Mouse (Mus musculus) stomach, embryonic 16.5 days (tissue): ENCODE measurements around the gene Paf1. TPM values are rescaled to one million over a fixed set of nuclear protein-coding genes. Genes with fewer than 3 reads are reported as not detected.

Experiments
- ATAC-seq: fragments of 200-750 bp; cut with Nextera tagmentation; 2 replicates; pipeline ENCODE4 v1.8.0; 2017; ENCODE audit warnings: moderate number of reproducible peaks, moderate TSS enrichment; ENCODE audit not compliant: insufficient read depth, low FRiP score
- H3K27ac ChIP-seq: fragments of 300-500 bp; sonication (generic); 2 replicates; pipeline ENCODE4 v1.5.1; 2014; ENCODE audit warnings: low read length
- H3K27me3 ChIP-seq: fragments of 300-500 bp; sonication (generic); 2 replicates; pipeline ENCODE4 v1.6.1; 2014; ENCODE audit warnings: low read length, control low read depth, mixed read lengths; ENCODE audit not compliant: control insufficient read depth, insufficient read depth
- H3K36me3 ChIP-seq: fragments of 300-500 bp; sonication (generic); 2 replicates; pipeline ENCODE4 v1.6.1; 2014; ENCODE audit warnings: low read length; ENCODE audit not compliant: control insufficient read depth, insufficient read depth
- H3K4me1 ChIP-seq: fragments of 300-500 bp; sonication (generic); 2 replicates; pipeline ENCODE4 v1.6.1; 2014; ENCODE audit warnings: low read length, control low read depth, mixed read lengths; ENCODE audit not compliant: control insufficient read depth, insufficient read depth
- H3K4me2 ChIP-seq: fragments of 300-500 bp; sonication (generic); 2 replicates; pipeline ENCODE4 v1.6.1; 2014; ENCODE audit warnings: low read depth, low read length, mixed read lengths
- H3K4me3 ChIP-seq: fragments of 300-500 bp; sonication (generic); replicated peaks from 2 replicates; pipeline ENCODE4 v1.5.1; 2014; ENCODE audit warnings: mild to moderate bottlenecking, low read length
- H3K9ac ChIP-seq: fragments of 300-500 bp; sonication (generic); 2 replicates; pipeline ENCODE4 v1.6.1; 2014; ENCODE audit warnings: low read length
- H3K9me3 ChIP-seq: fragments of 300-500 bp; sonication (generic); replicated peaks from 2 replicates; pipeline ENCODE4 v1.6.1; 2016; ENCODE audit warnings: low read length, control low read depth; ENCODE audit not compliant: control insufficient read depth
- WGBS: fragments of 180-500 bp; shearing (Covaris S2); extraction: QIAGEN DNeasy Blood & Tissue Kit; methylation state at CpG from one replicate; pipeline ENCODE4 v1.1.7; 2014; 5-methylcytosine and 5-hydroxymethylcytosine counted together
- polyA plus RNA-seq: library from polyadenylated mRNA; unstranded; fragments of >200 nt; fragmentation: Nextera tagmentation; extraction: Ambion mirVana; gene quantifications from 2 replicates; pipeline ENCODE4 v1.2.1, GENCODE M21; 2015

Paf1 gene
- polyA plus RNA-seq, 1 experiment from 2014 or later, result 84.3 TPM

DNA sequence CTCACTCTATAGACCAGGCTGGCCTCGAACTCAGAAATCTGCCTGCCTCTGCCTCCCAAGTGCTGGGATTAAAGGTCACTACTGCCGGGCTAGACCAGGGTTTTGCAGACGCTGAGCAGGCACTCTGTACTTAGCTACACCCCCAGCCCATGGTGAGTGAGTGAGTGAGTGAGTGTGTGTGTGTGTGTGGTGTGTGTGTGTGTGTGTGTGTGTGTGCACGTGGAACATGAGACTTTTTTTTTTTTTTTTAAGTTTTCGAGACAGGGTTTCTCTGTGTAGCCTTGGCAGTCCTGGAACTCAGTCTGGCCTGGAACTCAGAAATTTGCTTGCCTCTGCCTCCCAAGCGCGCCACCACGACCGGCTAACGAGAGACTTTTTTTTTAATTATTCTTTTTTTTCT lies 18.1 kb upstream of the Paf1 start:
- H3K4me2 ChIP-seq, result peak overlapping the region; percentile 97
- no peaks in the 10 kb centered on the region for H3K9me3 ChIP-seq
- H3K36me3 ChIP-seq, result peaks cover 6% of the 10 kb centered on the region; the same call in 1 of the 2 replicates
- H3K4me3 ChIP-seq, result peak overlapping the region; percentile 89
- peak overlapping the region; percentile 100 for H3K27ac ChIP-seq
- no peak for ATAC-seq
- H3K4me1 ChIP-seq, result peaks cover 35% of the 10 kb centered on the region
- H3K9ac ChIP-seq, result peak overlapping the region; percentile 70
- WGBS, result 68% methylated on average over 10 of the region's 10 CpGs
- no peaks in the 10 kb centered on the region for H3K27me3 ChIP-seq

GRCm38 (mm10) chr7:28375176-28375921 lies 17.4 kb upstream of the Paf1 start:
- H3K4me2 ChIP-seq, result peak overlapping the region; percentile 97
- no peaks in the 10 kb centered on the region for H3K9me3 ChIP-seq
- peaks cover 6% of the 10 kb centered on the region; the same call in 1 of the 2 replicates for H3K36me3 ChIP-seq
- H3K4me3 ChIP-seq, result peak overlapping the region; percentile 89
- under 1% methylated on average over 35 of the region's 36 CpGs for WGBS
- H3K27me3 ChIP-seq, result no peaks in the 10 kb centered on the region
- H3K27ac ChIP-seq, result peak overlapping the region; percentile 100
- H3K9ac ChIP-seq, result peak overlapping the region; percentile 79
- peaks cover 35% of the 10 kb centered on the region for H3K4me1 ChIP-seq
- peak; percentile 61 for ATAC-seq

- Histone ChIP-seq H3K36me3 (peaks cover 6% of the 10 kb centered on the region; the same call in 1 of the 2 replicates), H3K9ac (peak overlapping the region; percentile 79), H3K4me2 (peak overlapping the region; percentile 97), H3K9me3 (no peaks in the 10 kb centered on the region), H3K27ac (peak overlapping the region; percentile 100), H3K27me3 (no peaks in the 10 kb centered on the region), H3K4me1 (peaks cover 35% of the 10 kb centered on the region), H3K4me3 (peak overlapping the region; percentile 89)
- peak; percentile 14 for ATAC-seq
- WGBS, result 3% methylated on average over 30 of the region's 30 CpGs
Measured at GRCm38 (mm10) chr7:28376011-28376771, 16.6 kb upstream of the Paf1 start.

DNA sequence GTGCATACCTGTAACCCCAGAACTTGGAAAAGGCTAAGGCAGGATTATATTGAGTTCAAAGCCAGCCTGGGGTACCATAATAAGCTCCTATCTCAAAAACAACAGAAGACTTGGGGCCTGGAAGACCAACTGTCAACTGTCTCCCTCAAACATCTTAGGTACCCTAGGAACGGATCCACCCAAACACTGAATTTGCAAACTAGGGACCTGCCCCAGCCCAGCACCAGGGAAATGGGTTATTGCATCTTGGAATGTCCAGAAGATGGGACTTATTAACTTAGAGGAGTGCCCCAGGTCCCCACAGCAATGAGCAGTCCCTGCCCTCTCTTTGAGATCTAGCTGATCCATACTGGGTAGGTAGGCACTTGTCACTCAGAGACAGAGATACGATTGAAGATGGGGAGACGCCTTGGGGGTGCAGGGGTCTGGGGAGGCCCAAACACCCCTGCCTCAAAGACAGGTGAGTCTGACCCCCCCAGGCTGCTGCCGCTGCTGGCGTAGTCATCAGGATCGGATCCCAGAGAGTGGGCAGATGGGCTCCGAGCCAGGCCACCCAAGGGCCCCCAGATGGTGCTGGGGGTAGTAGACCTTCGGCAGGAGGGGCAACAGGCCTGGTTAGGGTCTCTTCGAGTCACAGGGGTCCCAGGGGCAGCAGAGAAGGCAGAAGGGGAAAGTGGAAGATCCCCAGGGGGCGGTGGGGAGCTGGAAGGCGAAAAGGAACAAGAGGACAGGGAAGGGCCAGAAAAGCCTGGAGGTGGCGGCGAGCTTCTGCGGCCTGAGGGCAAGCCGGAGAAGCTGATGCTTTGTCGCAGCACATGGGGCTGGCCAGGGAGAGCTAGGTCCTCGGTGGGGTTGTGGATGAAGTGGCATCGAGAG lies 15.3 kb upstream of the Paf1 start:
- Histone ChIP-seq H3K4me2 (peak overlapping the region; percentile 97), H3K9ac (peak overlapping the region; percentile 99), H3K4me3 (peak overlapping the region; percentile 89), H3K36me3 (peaks cover 6% of the 10 kb centered on the region; the same call in 1 of the 2 replicates), H3K27ac (peak overlapping the region; percentile 100), H3K9me3 (no peaks in the 10 kb centered on the region), H3K4me1 (peaks cover 45% of the 10 kb centered on the region), H3K27me3 (no peaks in the 10 kb centered on the region)
- no peak for ATAC-seq
- WGBS, result 58% methylated on average over 18 of the region's 18 CpGs

DNA sequence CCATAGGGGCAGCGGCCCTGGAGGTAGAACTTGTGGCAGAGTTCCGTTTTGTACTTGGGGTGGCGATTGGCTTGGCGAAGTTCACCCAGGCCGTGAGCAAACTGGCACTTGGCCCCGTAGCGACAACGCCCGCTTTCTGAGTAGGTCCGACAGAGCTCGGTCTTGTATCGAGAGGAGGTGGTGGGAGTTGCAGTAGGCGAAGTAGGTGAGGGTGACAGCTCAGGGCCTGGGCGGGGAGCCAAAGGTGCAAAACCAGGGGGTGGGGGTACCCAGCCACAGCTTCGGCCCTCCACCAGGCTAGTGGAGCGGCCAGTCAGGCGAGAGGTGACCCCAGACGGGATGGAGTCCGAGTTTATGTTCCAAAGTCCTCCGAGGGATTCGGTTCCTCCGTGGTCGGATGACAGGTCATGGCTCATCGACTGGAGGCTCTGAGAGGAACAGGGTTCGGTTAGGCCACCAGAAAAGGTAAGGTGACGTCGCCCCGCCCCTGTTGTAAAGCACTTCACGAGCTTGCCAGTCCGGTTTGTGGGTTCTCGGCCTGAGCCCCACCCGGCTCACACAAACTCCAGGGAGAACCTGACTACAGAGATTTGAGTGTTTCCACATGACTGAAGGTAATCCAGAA lies 14.6 kb upstream of the Paf1 start:
- Histone ChIP-seq H3K9ac (peak overlapping the region; percentile 99), H3K36me3 (peaks cover 6% of the 10 kb centered on the region; the same call in 1 of the 2 replicates), H3K9me3 (no peaks in the 10 kb centered on the region), H3K27ac (peak overlapping the region; percentile 100), H3K4me1 (peaks cover 52% of the 10 kb centered on the region), H3K4me3 (peak overlapping the region; percentile 89), H3K4me2 (peak overlapping the region; percentile 97), H3K27me3 (no peaks in the 10 kb centered on the region)
- 19% methylated on average over 32 of the region's 32 CpGs for WGBS
- ATAC-seq, result no peak

DNA sequence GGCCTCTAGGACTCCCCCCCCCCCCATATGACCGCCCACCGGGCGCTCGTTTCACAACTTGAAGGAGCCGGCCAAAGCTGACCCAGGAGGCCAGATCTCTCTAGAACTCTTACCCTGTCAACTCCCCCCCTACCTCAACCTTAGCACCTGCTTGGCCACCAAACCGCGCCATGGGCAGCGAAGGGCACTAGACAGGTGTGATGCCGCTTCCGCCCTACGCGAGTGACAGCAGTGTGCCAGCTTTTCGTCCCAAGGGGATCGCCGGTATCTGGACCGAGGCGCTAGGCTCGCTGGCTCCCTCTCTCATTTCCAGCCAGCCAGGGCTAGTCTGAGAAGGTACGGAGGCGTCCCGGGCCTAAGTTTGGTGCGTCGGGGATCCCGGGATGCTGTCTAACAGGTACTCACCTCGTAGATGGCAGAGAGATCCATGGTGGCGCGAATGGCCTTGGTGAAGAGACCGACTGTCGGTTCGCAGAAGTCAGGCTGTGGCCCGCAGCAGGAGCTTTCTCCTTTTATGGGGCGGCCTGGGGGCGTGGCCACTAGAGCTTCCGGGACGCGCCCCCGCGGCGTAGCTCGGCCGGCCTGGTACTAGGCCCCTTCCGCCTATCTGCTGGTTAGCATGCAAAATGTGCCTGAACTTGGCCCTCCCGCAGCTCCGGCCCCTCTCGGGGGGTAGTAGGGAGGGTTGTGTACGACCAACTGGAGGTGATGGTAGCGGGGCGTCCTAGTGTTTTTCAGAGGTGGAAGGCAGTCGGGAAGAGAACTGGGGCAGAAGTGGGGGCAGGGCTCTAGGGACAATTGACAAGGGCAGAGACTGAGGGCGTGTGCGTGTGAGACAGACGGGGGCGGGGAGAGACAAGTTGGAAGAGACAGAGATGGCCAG lies 13.7 kb upstream of the Paf1 start:
- H3K36me3 ChIP-seq, result peaks cover 6% of the 10 kb centered on the region; the same call in 1 of the 2 replicates
- peak overlapping the region; percentile 99 for H3K9ac ChIP-seq
- H3K27me3 ChIP-seq, result no peaks in the 10 kb centered on the region
- under 1% methylated on average over 53 of the region's 53 CpGs for WGBS
- H3K4me2 ChIP-seq, result peak overlapping the region; percentile 97
- no peaks in the 10 kb centered on the region for H3K9me3 ChIP-seq
- H3K27ac ChIP-seq, result peak overlapping the region; percentile 100
- peak; percentile 42 for ATAC-seq
- H3K4me1 ChIP-seq, result peaks cover 56% of the 10 kb centered on the region
- peak overlapping the region; percentile 89 for H3K4me3 ChIP-seq

DNA sequence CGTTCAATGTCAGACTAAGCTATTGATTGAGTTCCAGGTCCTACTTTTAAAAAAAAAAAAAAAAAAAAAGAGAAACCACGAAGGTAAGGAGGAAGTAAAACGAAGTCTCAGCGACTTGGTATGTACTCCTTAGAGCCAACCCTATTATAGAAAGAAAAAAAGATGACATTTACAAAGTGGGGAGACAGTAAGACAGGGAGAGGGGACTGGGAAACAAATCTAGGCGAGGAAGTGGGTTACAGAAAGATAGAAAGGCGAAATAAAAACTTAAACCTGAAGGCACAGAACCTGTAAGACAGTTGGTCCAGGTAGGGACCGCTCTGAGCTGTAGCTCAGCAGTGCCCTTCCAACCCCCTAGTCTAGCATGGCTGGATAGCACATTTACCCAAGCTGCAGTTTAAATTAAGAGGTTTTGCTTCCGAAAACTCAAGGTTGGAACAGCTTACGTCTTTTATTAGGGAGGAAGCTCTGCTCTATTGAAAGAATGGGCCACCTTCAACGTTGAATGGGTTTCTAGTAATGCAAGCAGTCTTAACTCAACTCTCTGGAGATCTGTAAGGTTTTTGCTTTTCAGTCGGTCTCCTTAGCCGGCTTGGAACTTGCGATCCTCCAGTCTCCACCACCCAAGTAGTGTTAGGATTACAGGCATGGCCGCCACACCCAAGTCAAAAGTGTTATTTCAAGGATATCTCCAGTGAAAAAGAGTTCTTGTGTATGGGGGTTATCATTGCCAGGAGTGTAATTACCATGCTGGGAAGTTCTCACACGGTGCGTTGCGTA lies 12.3 kb upstream of the Paf1 start, which contains the start of gene Zfp36:
Gene Zfp36 (minus strand): TSS at position 17 of the 780 bp plus-strand sequence.
- H3K9me3 ChIP-seq, result no peaks in the 10 kb centered on the region
- peak within 1 kb of the TSS; percentile 100 for H3K27ac ChIP-seq
- peak within 1 kb of the TSS; percentile 99 for H3K9ac ChIP-seq
- H3K4me2 ChIP-seq, result peak within 1 kb of the TSS; percentile 97
- WGBS, result 39% methylated on average over 17 of the region's 17 CpGs
- ATAC-seq, result no peak
- H3K4me1 ChIP-seq, result peaks cover 56% of the 10 kb centered on the region
- H3K36me3 ChIP-seq, result peaks cover 6% of the 10 kb centered on the region; the same call in 1 of the 2 replicates
- H3K4me3 ChIP-seq, result peak within 1 kb of the TSS; percentile 89
- H3K27me3 ChIP-seq, result no peaks in the 10 kb centered on the region
